Mouse (Mus musculus) ES-E14 (cell line): ENCODE measurements at regions not wholly inside any gene's neighbourhood (a gene's known extent, or its start where the extent isn't known, plus 50 kb on each side); places are given as distances from the start of the nearest gene placed in this dataset.

Experiments
- DNase-seq: peaks from one replicate; pipeline ENCODE4 v3.0.0-alpha.2; 2013; ENCODE audit warnings: low read depth, low spot score
- H3K27ac ChIP-seq: 2 replicates; pipeline ENCODE4 v1.5.1; 2012; ENCODE audit warnings: low read depth, mild to moderate bottlenecking, low read length, moderate library complexity, mixed read lengths; ENCODE audit not compliant: poor library complexity, insufficient read depth, severe bottlenecking
- H3K36me3 ChIP-seq: 2 replicates; pipeline ENCODE4 v1.6.1; 2012; ENCODE audit warnings: mild to moderate bottlenecking, low read length, moderate library complexity, mixed read lengths; ENCODE audit not compliant: control insufficient read depth, poor library complexity, insufficient read depth, severe bottlenecking
- H3K4me1 ChIP-seq, 2 experiments: fragments of 150-350 bp in 1 of 2; sonication (generic) in 1 of 2; 2 replicates each; pipeline ENCODE4 v1.6.1; 2012; ENCODE audit warnings: low read length in 2 of 2, mild to moderate bottlenecking in 1 of 2, mixed read lengths in 1 of 2; ENCODE audit not compliant: control insufficient read depth in 2 of 2, insufficient read depth in 2 of 2, poor library complexity in 1 of 2
- H3K4me3 ChIP-seq, 2 experiments: fragments of 150-350 bp in 1 of 2; sonication (generic) in 1 of 2; 2 replicates each; pipeline ENCODE4 v1.5.1; 2012; ENCODE audit warnings: low read length in 2 of 2, low read depth in 1 of 2, mild to moderate bottlenecking in 1 of 2, mixed read lengths in 1 of 2; ENCODE audit not compliant: insufficient read depth in 1 of 2, poor library complexity in 1 of 2, severe bottlenecking in 1 of 2
- H3K9ac ChIP-seq: 2 replicates; pipeline ENCODE4 v1.6.1; 2012; ENCODE audit warnings: low read depth, mild to moderate bottlenecking, low read length, mixed read lengths; ENCODE audit not compliant: poor library complexity, insufficient read depth, severe bottlenecking
- H3K9me3 ChIP-seq: fragments of 150-350 bp; sonication (generic); 2 replicates; pipeline ENCODE4 v1.6.1; 2012; ENCODE audit warnings: low read depth, mild to moderate bottlenecking, low read length; ENCODE audit not compliant: control insufficient read depth, insufficient read depth
- CHD2 ChIP-seq: IDR thresholded peaks from 2 replicates; pipeline ENCODE4 v1.6.1; 2014; ENCODE audit warnings: mild to moderate bottlenecking, low read depth, low read length, inconsistent platforms
- HCFC1 ChIP-seq: IDR thresholded peaks from 2 replicates; pipeline ENCODE4 v1.6.1; 2012; ENCODE audit warnings: low read length, inconsistent platforms, borderline replicate concordance; ENCODE audit not compliant: insufficient read depth
- MAFK ChIP-seq: IDR thresholded peaks from 2 replicates; pipeline ENCODE4 v1.6.1; 2014; ENCODE audit warnings: mild to moderate bottlenecking, low read depth, low read length, inconsistent platforms; ENCODE audit not compliant: insufficient read depth
- ZC3H11A ChIP-seq: IDR thresholded peaks from 2 replicates; pipeline ENCODE4 v1.6.1; 2012; ENCODE audit warnings: low read depth, mild to moderate bottlenecking, inconsistent platforms, low read length, borderline replicate concordance
- ZNF384 ChIP-seq: IDR thresholded peaks from 2 replicates; pipeline ENCODE4 v1.6.1; 2012; ENCODE audit warnings: low read depth, low read length, inconsistent platforms
- in situ Hi-C, 2 experiments: fragments of 600-800 bp; cut with MboI; formaldehyde crosslinking; loops; one replicate each; pipeline ENCODE4 v1.15.1; 2025; ENCODE audit warnings: low sequenced_read_pairs in 2 of 2, inconsistent platforms in 1 of 2; ENCODE audit not compliant: unreplicated experiment in 2 of 2

- Histone ChIP-seq H3K4me3 (no peak overlapping the region), H3K27ac (peak overlapping the region; percentile 78; the same call in 1 of the 2 replicates), H3K9ac (no peak overlapping the region), H3K9me3 (no peaks in the 10 kb centered on the region), H3K4me1 (peaks cover 3 to 4% of the 10 kb centered on the region in 2 experiments; a peak in 3 of 4 replicates), H3K36me3 (no peaks in the 10 kb centered on the region)
- no peak for TF ChIP-seq HCFC1
- no peak for TF ChIP-seq ZNF384
- TF ChIP-seq CHD2, result peak; percentile 35; the same call in 1 of the 2 replicates
- TF ChIP-seq MAFK, result no peak
- in situ Hi-C loops, result no loop called here
- peak; percentile 75 for DNase-seq
These were observed 382.8 kb downstream of the Plekhb2 start for GRCm38 (mm10) chr1:35232592-35232991.

DNA sequence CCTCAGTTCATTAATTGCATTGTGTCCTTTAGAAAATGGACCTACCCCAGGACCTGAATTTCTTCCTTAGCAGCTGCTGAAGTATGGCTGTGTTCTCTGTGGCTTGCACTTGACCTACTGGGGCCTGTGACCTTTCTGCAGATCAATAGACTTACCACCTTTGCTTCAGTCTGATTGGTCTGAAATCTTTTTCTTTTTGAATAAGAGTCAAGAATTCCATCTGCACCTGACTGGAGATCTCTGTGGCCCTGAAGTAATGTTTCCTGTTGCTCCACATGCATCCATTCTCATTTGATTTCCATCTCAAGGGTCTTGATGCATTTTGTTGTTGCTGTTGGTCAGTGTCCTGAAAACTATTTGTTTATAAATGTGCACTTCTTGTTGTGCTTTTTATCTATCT, 388.4 kb downstream of the Plekhb2 start:
- no peaks in the 10 kb centered on the region for H3K36me3 ChIP-seq
- no peak overlapping the region for H3K9ac ChIP-seq
- in situ Hi-C loops, result no loop called here
- H3K4me1 ChIP-seq, result 0 out of 4 replicates have a peak, but pooled peaks cover 0 to 3% of the 10 kb centered on the region in 2 experiments
- TF ChIP-seq ZNF384 (no peak), HCFC1 (no peak), CHD2 (no peak), ZC3H11A (no peak), MAFK (no peak)
- no peak for DNase-seq
- H3K4me3 ChIP-seq, result no peak overlapping the region
- H3K9me3 ChIP-seq, result no peaks in the 10 kb centered on the region
- no peak overlapping the region for H3K27ac ChIP-seq

GRCm38 (mm10) chr1:35242849-35243248, 393.1 kb downstream of the Plekhb2 start:
- no peak overlapping the region for H3K4me3 ChIP-seq
- H3K36me3 ChIP-seq, result no peaks in the 10 kb centered on the region
- in situ Hi-C loops, result no loop called here
- TF ChIP-seq ZNF384 (no peak), HCFC1 (no peak)
- no peak overlapping the region for H3K9ac ChIP-seq
- H3K4me1 ChIP-seq, result no peaks in the 10 kb centered on the region
- DNase-seq, result no peak
- no peak overlapping the region for H3K27ac ChIP-seq
- no peaks in the 10 kb centered on the region for H3K9me3 ChIP-seq

- no peak overlapping the region for H3K27ac ChIP-seq
These were observed 393.6 kb downstream of the Plekhb2 start for GRCm38 (mm10) chr1:35243339-35243738.

DNA sequence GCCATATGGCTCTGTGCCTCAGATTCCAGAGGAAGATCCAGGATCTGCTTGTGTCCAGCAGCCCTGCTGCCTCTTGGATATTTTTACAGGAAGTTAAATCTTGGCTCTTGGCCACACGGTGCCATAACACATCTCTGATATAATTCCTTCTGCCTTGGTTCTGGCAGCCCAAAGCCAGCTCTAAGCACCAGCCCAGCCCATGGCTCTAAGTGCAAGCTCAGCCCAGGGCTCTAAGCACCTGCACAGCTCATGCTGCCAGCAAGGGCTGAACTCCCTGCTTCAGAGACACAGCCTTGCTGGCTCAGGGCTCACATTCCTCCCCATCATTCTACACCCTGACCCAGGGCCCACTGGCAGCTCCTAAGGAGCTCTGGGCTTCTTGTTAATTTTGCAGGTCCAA, 415.3 kb downstream of the Plekhb2 start:
- H3K4me1 ChIP-seq, result no peaks in the 10 kb centered on the region
- no peaks in the 10 kb centered on the region for H3K9me3 ChIP-seq
- no peak for DNase-seq
- H3K27ac ChIP-seq, result no peak overlapping the region
- H3K4me3 ChIP-seq, result no peak overlapping the region
- no peak overlapping the region for H3K9ac ChIP-seq
- in situ Hi-C loops, result no loop called here
- no peaks in the 10 kb centered on the region for H3K36me3 ChIP-seq
- no peak for TF ChIP-seq HCFC1
- no peak for TF ChIP-seq ZC3H11A
- no peak for TF ChIP-seq ZNF384
- no peak for TF ChIP-seq MAFK
- TF ChIP-seq CHD2, result no peak

More at GRCm38 (mm10) chr1:35243339-35243738, 393.6 kb downstream of the Plekhb2 start:
- Histone ChIP-seq H3K9ac (no peak overlapping the region), H3K9me3 (no peaks in the 10 kb centered on the region), H3K4me3 (no peak overlapping the region), H3K36me3 (no peaks in the 10 kb centered on the region), H3K4me1 (no peaks in the 10 kb centered on the region)
- in situ Hi-C loops, result no loop called here
- DNase-seq, result no peak
- TF ChIP-seq ZNF384 (no peak), ZC3H11A (no peak), CHD2 (no peak), MAFK (no peak), HCFC1 (no peak)
